Mouse (Mus musculus) heart, postnatal 0 days (tissue): ENCODE measurements around the gene Layn.

Experiments used
- CTCF ChIP-seq: IDR thresholded peaks from 2 replicates; pipeline ENCODE4 v1.5.1; 2016; ENCODE audit warnings: antibody characterized with exemption, control low read depth, low read depth
- EP300 ChIP-seq: IDR thresholded peaks from 2 replicates; pipeline ENCODE4 v1.6.1; 2016; ENCODE audit warnings: antibody characterized with exemption, low read depth

DNA sequence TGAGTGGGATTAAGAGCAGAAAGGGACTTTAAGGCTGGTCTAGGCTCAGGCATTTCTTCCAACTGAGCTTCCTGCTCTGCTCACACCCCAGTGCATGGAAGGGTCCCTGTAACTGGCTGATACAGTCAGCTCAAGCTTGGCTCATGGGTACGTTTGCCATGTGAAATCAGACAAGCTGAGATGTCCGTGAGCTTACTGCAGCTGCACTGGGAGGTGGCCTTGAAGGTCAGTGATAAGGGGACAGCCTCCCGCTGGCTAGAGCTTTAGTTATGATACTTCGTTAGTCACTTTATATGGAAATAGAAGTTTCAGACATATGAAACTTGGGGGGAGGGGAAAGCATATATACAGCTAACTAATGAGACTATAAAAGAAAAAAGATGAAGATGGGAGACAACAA is 6.1 kb downstream of the Layn start:
- TF ChIP-seq CTCF (no peak), EP300 (no peak)
